Mouse (Mus musculus) liver, embryonic 15.5 days (tissue): ENCODE data around the gene Mei1. TPM values are rescaled to one million over a fixed set of nuclear protein-coding genes. Genes with fewer than 3 reads are reported as not detected.

Source experiments
- ATAC-seq: fragments of 200-750 bp; cut with Nextera tagmentation; 2 replicates; pipeline ENCODE4 v1.8.0; 2017; ENCODE audit warnings: moderate number of reproducible peaks, mild to moderate bottlenecking, moderate library complexity; ENCODE audit not compliant: insufficient read depth
- H3K27ac ChIP-seq: fragments of 300-500 bp; sonication (generic); replicated peaks from 2 replicates; pipeline ENCODE4 v1.5.1; 2015; ENCODE audit warnings: mild to moderate bottlenecking, inconsistent platforms
- H3K27me3 ChIP-seq: fragments of 300-500 bp; sonication (generic); 2 replicates; pipeline ENCODE4 v1.6.1; 2015; ENCODE audit warnings: mild to moderate bottlenecking, inconsistent platforms
- H3K36me3 ChIP-seq: fragments of 300-500 bp; sonication (generic); replicated peaks from 2 replicates; pipeline ENCODE4 v1.6.1; 2015; ENCODE audit warnings: moderate library complexity, mild to moderate bottlenecking, inconsistent platforms
- H3K4me1 ChIP-seq: fragments of 300-500 bp; sonication (generic); replicated peaks from 2 replicates; pipeline ENCODE4 v1.6.1; 2015; ENCODE audit warnings: inconsistent platforms
- H3K4me2 ChIP-seq: fragments of 300-500 bp; sonication (generic); 2 replicates; pipeline ENCODE4 v1.6.1; 2015; ENCODE audit warnings: moderate library complexity, mild to moderate bottlenecking, inconsistent platforms
- H3K4me3 ChIP-seq: fragments of 300-500 bp; sonication (generic); replicated peaks from 2 replicates; pipeline ENCODE4 v1.5.1; 2015; ENCODE audit warnings: mild to moderate bottlenecking, inconsistent platforms
- H3K9ac ChIP-seq: fragments of 300-500 bp; sonication (generic); 2 replicates; pipeline ENCODE4 v1.6.1; 2015; ENCODE audit warnings: moderate library complexity, mild to moderate bottlenecking, inconsistent platforms
- H3K9me3 ChIP-seq: fragments of 300-500 bp; sonication (generic); replicated peaks from 2 replicates; pipeline ENCODE4 v1.6.1; 2016; ENCODE audit warnings: inconsistent platforms
- WGBS: fragments of 180-500 bp; shearing (Covaris S2); methylation state at CpG from one replicate; pipeline ENCODE4 v1.1.7; 2015; ENCODE audit warnings: mixed read lengths; ENCODE audit not compliant: insufficient replicate concordance; 5-methylcytosine and 5-hydroxymethylcytosine counted together
- polyA plus RNA-seq: library from polyadenylated mRNA; unstranded; fragments of >200 nt; fragmentation: Nextera tagmentation; extraction: Ambion mirVana; gene quantifications from 2 replicates; pipeline ENCODE4 v1.2.1, GENCODE M21; 2015

The Mei1 gene
- polyA plus RNA-seq, 1 experiment from 2014 or later = not detected

GRCm38 (mm10) chr15:82139196-82139595, 69.4 kb downstream of the Mei1 start:
- Histone ChIP-seq H3K4me3 (no peak overlapping the region), H3K9ac (no peak overlapping the region), H3K36me3 (peaks cover 8% of the 10 kb centered on the region; the same call in 1 of the 2 replicates), H3K27me3 (no peaks in the 10 kb centered on the region), H3K4me2 (no peak overlapping the region), H3K9me3 (no peaks in the 10 kb centered on the region), H3K27ac (no peak overlapping the region), H3K4me1 (peaks cover 14% of the 10 kb centered on the region)
- 83% methylated on average over 8 of the region's 8 CpGs for WGBS
- ATAC-seq = no peak

GRCm38 (mm10) chr15:82140355-82140754, 70.6 kb downstream of the Mei1 start:
- Histone ChIP-seq H3K36me3 (peaks cover 8% of the 10 kb centered on the region; the same call in 1 of the 2 replicates), H3K4me2 (no peak overlapping the region), H3K9me3 (no peaks in the 10 kb centered on the region), H3K27me3 (no peaks in the 10 kb centered on the region), H3K9ac (no peak overlapping the region), H3K4me1 (peaks cover 26% of the 10 kb centered on the region), H3K27ac (no peak overlapping the region), H3K4me3 (no peak overlapping the region)
- 87% methylated on average over 3 of the region's 3 CpGs for WGBS
- ATAC-seq = no peak

DNA sequence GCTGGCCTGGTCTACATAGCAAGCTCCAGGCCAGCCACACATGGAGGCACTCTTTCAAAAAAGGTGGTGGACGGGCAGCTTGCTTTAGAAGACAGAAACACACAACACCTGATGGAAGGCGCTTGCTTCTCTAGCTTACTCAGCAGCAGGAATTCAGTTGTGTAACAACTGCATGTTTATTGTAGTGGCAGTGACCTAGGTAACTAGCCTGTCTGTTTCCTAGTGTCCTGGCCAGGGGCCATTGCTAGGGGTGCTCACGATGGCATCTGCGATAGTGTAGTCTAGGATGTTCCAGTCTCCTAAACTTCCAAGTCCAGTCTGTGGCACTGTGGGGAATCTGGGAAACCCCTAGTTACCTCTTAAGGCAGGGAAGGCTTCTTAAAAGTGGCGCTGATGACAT, 74.4 kb downstream of the Mei1 start:
- Histone ChIP-seq H3K4me2 (no peak overlapping the region), H3K27ac (peak overlapping the region; percentile 20), H3K4me1 (peaks cover 53% of the 10 kb centered on the region), H3K9me3 (no peaks in the 10 kb centered on the region), H3K27me3 (no peaks in the 10 kb centered on the region), H3K9ac (no peak overlapping the region), H3K36me3 (peaks cover 8% of the 10 kb centered on the region; the same call in 1 of the 2 replicates), H3K4me3 (no peak overlapping the region)
- WGBS = 76% methylated on average over 5 of the region's 5 CpGs
- ATAC-seq = no peak

- Histone ChIP-seq H3K27me3 (no peaks in the 10 kb centered on the region), H3K9me3 (no peaks in the 10 kb centered on the region), H3K27ac (peak overlapping the region; percentile 86), H3K4me3 (no peak overlapping the region), H3K4me2 (no peak overlapping the region), H3K4me1 (peaks cover 57% of the 10 kb centered on the region), H3K36me3 (peaks cover 8% of the 10 kb centered on the region; the same call in 1 of the 2 replicates), H3K9ac (peak overlapping the region; percentile 60)
- ATAC-seq = no peak
- 16% methylated on average over 2 of the region's 2 CpGs for WGBS
These were observed 75.6 kb downstream of the Mei1 start for GRCm38 (mm10) chr15:82145408-82145807.

DNA sequence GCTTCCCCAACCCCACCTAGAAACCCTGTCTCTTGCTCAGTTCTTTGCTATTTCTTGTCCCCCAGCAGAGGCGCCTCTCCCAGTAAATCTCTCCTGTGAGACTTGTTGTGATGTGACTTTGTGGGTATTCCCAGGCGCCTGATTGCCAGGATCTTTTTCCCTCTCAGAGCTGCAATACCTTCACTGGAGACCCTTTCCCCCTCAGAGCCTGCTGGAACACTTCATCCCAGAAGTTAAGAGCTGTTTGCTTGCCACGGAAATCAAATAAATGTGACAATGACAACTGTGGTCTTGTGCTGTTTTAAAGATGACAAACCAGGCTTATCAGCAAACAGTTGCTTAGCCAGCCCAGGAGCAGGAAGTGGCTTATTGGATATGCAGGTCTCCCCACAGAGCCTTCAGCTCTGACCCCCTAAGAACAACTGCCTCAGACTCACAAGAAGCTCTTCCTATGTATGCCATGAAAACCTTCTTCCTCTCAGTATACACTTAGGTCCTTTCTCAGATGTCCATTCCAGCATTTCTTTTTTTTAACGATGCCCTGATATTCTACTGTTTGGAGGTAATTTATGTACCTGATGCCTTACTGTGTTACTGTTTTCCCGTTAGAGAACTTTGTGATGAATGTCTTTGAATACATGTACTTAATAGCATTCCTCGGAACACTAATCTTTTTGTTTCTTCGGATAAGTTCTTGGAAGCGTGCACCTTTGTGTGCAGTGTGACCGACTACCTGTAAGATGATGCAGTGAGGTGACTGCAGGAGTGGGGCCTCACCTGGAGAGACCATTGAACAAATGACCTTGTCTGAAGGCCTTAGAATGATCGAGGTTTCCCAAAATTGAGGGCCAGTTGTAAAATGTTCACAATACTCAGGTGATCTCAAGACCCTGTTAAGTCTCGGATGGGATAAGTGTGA, 76.3 kb downstream of the Mei1 start:
- no peaks in the 10 kb centered on the region for H3K9me3 ChIP-seq
- H3K27ac ChIP-seq = peak overlapping the region; percentile 86
- peak overlapping the region; percentile 60 for H3K9ac ChIP-seq
- peak overlapping the region; percentile 86 for H3K4me2 ChIP-seq
- H3K4me3 ChIP-seq = peak overlapping the region; percentile 87
- peaks cover 63% of the 10 kb centered on the region for H3K4me1 ChIP-seq
- 14% methylated on average over 11 of the region's 11 CpGs for WGBS
- no peaks in the 10 kb centered on the region for H3K27me3 ChIP-seq
- peaks cover 9% of the 10 kb centered on the region; the same call in 1 of the 2 replicates for H3K36me3 ChIP-seq
- ATAC-seq = peak; percentile 1; the same call in 1 of the 2 replicates

DNA sequence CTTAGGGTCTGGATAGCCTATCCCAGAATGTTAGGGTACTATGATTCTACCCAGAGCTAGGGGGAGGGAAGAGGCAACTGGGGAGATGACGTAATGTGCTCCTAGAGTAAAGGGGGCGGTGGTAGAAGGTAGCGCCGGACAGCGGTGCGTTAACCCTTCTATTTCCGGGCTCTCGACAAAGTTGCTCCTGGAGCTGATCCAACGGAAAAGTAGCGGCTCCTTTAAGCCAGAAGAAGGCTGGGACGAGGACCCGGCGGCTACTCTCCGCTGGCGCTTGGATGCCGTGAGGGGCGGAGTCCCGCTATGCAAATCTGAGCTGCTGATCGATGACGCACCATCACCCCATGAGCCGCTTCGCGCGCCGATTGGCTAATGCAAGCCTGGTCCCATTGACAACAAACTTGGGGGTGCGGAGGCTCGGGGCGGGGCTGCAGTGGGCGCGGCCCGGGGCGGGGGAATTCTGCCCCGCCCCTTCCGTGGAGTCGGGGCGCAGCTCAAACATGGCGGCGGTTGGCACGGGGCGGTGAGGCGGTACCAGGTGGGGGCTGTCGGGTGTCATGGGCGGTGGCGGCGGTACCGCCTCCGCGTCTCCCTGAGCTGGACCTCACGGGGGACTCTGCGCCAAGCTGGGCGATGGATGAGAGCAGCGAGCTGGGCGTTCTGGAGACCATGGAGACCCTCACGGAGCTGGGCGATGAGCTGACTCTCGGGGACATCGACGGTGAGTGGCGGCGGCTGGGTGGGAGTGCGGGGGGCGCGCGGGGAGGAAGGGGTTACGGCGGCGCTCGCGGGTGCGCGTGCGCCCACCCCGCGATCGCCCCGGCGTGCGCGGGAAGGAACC, 77.2 kb downstream of the Mei1 start, which contains the start of gene Srebf2:
Gene Srebf2, plus strand, starts transcription at position 412 of the 841 bp plus-strand sequence.
- Histone ChIP-seq H3K27ac (peak within 1 kb of the TSS; percentile 90), H3K4me3 (peak within 1 kb of the TSS; percentile 87), H3K9ac (peak within 1 kb of the TSS; percentile 96), H3K27me3 (no peaks in the 10 kb centered on the region), H3K36me3 (0 out of 2 replicates have a peak, but pooled peaks cover 5% of the 10 kb centered on the region), H3K4me2 (peak within 1 kb of the TSS; percentile 86), H3K4me1 (peaks cover 70% of the 10 kb centered on the region), H3K9me3 (no peaks in the 10 kb centered on the region)
- ATAC-seq = peak; percentile 92
- under 1% methylated on average over 78 of the region's 79 CpGs for WGBS

DNA sequence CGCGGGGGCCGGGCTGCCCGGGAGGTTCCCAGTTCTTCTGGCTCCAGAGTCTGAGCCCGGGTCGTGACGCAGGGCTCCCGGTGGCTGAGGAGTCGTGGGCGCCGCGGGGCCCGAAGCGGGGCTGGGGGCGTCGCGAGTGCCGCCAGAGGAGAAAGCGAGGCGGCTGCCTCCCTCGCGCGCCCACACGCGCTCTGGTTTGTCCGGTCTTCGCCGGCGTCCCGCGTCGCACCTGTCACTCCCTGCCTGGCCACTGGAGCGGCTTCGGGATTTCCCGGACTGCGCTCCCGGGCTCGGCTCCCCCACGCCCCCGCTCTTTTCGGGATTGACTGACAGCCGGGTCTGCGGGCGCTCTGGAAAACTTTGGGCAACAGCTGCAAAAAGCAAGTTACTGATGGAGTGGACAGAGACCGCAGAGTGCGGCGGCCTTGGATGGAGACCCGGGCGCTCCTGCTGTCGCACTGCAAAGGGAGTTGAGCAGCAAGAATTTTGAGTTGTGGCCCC, 77.9 kb downstream of the Mei1 start:
- Histone ChIP-seq H3K4me3 (peak overlapping the region; percentile 87), H3K4me2 (peak overlapping the region; percentile 86), H3K27ac (peak overlapping the region; percentile 90), H3K36me3 (0 out of 2 replicates have a peak, but pooled peaks cover 5% of the 10 kb centered on the region), H3K9ac (peak overlapping the region; percentile 96), H3K27me3 (no peaks in the 10 kb centered on the region), H3K4me1 (peaks cover 77% of the 10 kb centered on the region), H3K9me3 (no peaks in the 10 kb centered on the region)
- ATAC-seq = peak; percentile 11
- WGBS = 1% methylated on average over 30 of the region's 50 CpGs

DNA sequence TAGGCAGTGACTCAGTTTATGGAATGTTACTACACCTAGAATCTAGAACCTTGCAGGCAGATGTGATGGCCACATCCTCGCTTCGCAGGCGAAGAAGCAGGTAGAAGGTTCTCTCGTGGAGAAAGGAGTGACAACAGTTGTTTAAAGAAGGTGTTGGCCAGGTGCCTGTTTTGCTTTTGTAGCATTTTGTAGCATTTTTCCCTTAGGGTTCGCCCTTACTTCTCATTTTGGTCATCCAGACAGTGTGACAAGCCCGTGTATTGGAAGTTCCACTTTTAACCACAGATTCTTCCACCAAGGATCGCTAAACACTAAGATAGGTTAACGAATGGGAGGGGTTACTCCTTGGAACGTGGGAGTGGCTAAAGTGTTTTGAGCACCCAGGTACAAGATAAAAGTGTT, 78.7 kb downstream of the Mei1 start:
- H3K27me3 ChIP-seq = no peaks in the 10 kb centered on the region
- ATAC-seq = no peak
- peak overlapping the region; percentile 86 for H3K4me2 ChIP-seq
- 13% methylated on average over 9 of the region's 9 CpGs for WGBS
- peaks cover 84% of the 10 kb centered on the region for H3K4me1 ChIP-seq
- no peaks in the 10 kb centered on the region for H3K9me3 ChIP-seq
- H3K9ac ChIP-seq = peak overlapping the region; percentile 96
- 0 out of 2 replicates have a peak, but pooled peaks cover 5% of the 10 kb centered on the region for H3K36me3 ChIP-seq
- peak overlapping the region; percentile 87 for H3K4me3 ChIP-seq
- H3K27ac ChIP-seq = peak overlapping the region; percentile 90

GRCm38 (mm10) chr15:82150042-82150441, 80.2 kb downstream of the Mei1 start:
- H3K9ac ChIP-seq = no peak overlapping the region
- ATAC-seq = no peak
- H3K36me3 ChIP-seq = 0 out of 2 replicates have a peak, but pooled peaks cover 5% of the 10 kb centered on the region
- H3K4me3 ChIP-seq = no peak overlapping the region
- no peak overlapping the region for H3K27ac ChIP-seq
- H3K4me1 ChIP-seq = peaks cover 84% of the 10 kb centered on the region
- no peaks in the 10 kb centered on the region for H3K27me3 ChIP-seq
- H3K9me3 ChIP-seq = no peaks in the 10 kb centered on the region
- no peak overlapping the region for H3K4me2 ChIP-seq

- ATAC-seq = no peak
- Histone ChIP-seq H3K4me3 (no peak overlapping the region), H3K36me3 (0 out of 2 replicates have a peak, but pooled peaks cover 5% of the 10 kb centered on the region), H3K9me3 (no peaks in the 10 kb centered on the region), H3K4me1 (peaks cover 82% of the 10 kb centered on the region), H3K9ac (no peak overlapping the region), H3K27ac (no peak overlapping the region), H3K4me2 (no peak overlapping the region), H3K27me3 (no peaks in the 10 kb centered on the region)
- 59% methylated on average over 4 of the region's 4 CpGs for WGBS
These were observed 81.4 kb downstream of the Mei1 start for GRCm38 (mm10) chr15:82151176-82151575.
